Mouse (Mus musculus): ENCODE measurements at regions not wholly inside any gene's neighbourhood (a gene's known extent, or its start where the extent isn't known, plus 50 kb on each side); places are given as distances from the start of the nearest gene placed in this dataset.

GRCm38 (mm10) chr16:62208191-62208590, 578.4 kb downstream of the Nsun3 start:
- DNase-seq (ENCODE audit: low read depth), result peak; percentile 19

GRCm38 (mm10) chr16:62182988-62183387, 603.6 kb downstream of the Nsun3 start:
- no peak for DNase-seq (ENCODE audit: low read depth)
